In the genomic region with DNA sequence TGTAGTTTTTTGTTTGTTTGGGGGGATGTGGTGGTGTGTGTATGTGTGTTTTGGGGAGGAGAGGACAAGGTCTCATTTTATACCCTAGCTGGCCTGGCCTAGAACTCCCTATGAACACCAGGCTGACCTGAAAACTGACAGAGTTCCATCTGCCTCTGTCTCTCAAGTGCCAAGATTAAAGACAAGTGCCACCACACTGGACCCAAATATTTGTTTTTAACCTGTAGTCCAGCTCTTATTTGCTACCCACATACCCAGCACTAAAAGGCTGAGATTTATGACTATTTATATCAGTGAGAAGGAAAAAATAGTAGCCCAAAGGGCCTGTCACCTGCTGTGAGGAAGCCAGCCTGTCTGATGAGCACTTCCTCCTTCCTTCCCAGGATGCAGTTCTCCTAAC, we compare ENCODE assay signal across 12 mouse cellular contexts. TPM values are rescaled to one million over a fixed set of nuclear protein-coding genes. Genes with fewer than 3 reads are reported as not detected.
DNase-seq lines count a peak whose midpoint lies in the region; ATAC-seq and TF ChIP-seq lines count a peak whose summit lies in the region.
"Had no signal": no experiment of that assay in that cellular context is flagged by ENCODE, and none has a peak within 500 bp of the region (broad histone marks: within the 10 kb centered on the region; RNA-seq: fewer than 3 reads in every experiment).

No protein-coding gene starts in this region.

- H3K36me3 ChIP-seq in kidney, adult 2 months (ENCODE audit: control insufficient read depth, insufficient read depth, low read length): no peaks in the 10 kb centered on the region
- H3K36me3 ChIP-seq in lung, postnatal 0 days (ENCODE audit: insufficient read depth, low read length): no peaks in the 10 kb centered on the region
- no peaks in the 10 kb centered on the region for H3K36me3 ChIP-seq in stomach, embryonic 15.5 days

- no peak for ATAC-seq in lung, postnatal 0 days
- ATAC-seq in stomach, embryonic 15.5 days (ENCODE audit: insufficient read depth, low FRiP score, low read depth): no peak

- 0 out of 2 replicates have a peak, but pooled peaks cover 7% of the 10 kb centered on the region for H3K4me1 ChIP-seq in kidney, adult 2 months (ENCODE audit: control insufficient read depth, insufficient read depth, low read length)
- H3K4me1 ChIP-seq in lung, postnatal 0 days (ENCODE audit: insufficient read depth, low read depth, low read length): peaks cover 15% of the 10 kb centered on the region
- peaks cover 11% of the 10 kb centered on the region for H3K4me1 ChIP-seq in stomach, embryonic 15.5 days

- no peak overlapping the region for H3K4me3 ChIP-seq in gastrocnemius, adult 2 months
- H3K4me3 ChIP-seq in kidney, adult 2 months (ENCODE audit: insufficient read depth, low read depth, low read length): no peak overlapping the region
- H3K4me3 ChIP-seq in lung, postnatal 0 days (ENCODE audit: low read depth, low read length): no peak overlapping the region
- no peak overlapping the region for H3K4me3 ChIP-seq in stomach, embryonic 15.5 days (replicated peaks)

- intact Hi-C loops in gastrocnemius, adult 2 months (cut with DNase I): no loop called here

- H3K27ac ChIP-seq in gastrocnemius, adult 2 months: peak overlapping the region; percentile 77
- peak overlapping the region; percentile 92; the same call in 1 of the 2 replicates for H3K27ac ChIP-seq in kidney, adult 2 months (ENCODE audit: insufficient read depth, low read depth, low read length)
- peak overlapping the region; percentile 74 for H3K27ac ChIP-seq in lung, postnatal 0 days (ENCODE audit: low read length)
- H3K27ac ChIP-seq in stomach, embryonic 15.5 days: peak overlapping the region; percentile 77; the same call in 1 of the 2 replicates

- TF ChIP-seq CTCF in gastrocnemius, adult 2 months (IDR thresholded peaks at IDR 0.05): no peak
- TF ChIP-seq CTCF in kidney, adult 2 months (conservative IDR thresholded peaks at IDR 0.05; ENCODE audit: insufficient read depth, insufficient read length, low read depth, low read length): no peak
- no peak for TF ChIP-seq CTCF in lung, postnatal 0 days (IDR thresholded peaks at IDR 0.05)

- no peaks in the 10 kb centered on the region for H3K9me3 ChIP-seq in lung, postnatal 0 days (ENCODE audit: low read length)
- no peaks in the 10 kb centered on the region for H3K9me3 ChIP-seq in stomach, embryonic 15.5 days

- no peaks in the 10 kb centered on the region for H3K27me3 ChIP-seq in kidney, adult 2 months (replicated peaks; ENCODE audit: control insufficient read depth, insufficient read depth, low read length)
- H3K27me3 ChIP-seq in lung, postnatal 0 days (replicated peaks; ENCODE audit: insufficient read depth, low read length): no peaks in the 10 kb centered on the region
- no peaks in the 10 kb centered on the region for H3K27me3 ChIP-seq in stomach, embryonic 15.5 days (replicated peaks)

- H3K4me2 ChIP-seq in lung, postnatal 0 days (replicated peaks; ENCODE audit: low read depth, low read length): no peak overlapping the region
- H3K4me2 ChIP-seq in stomach, embryonic 15.5 days: no peak overlapping the region

- no peak for DNase-seq in gastrocnemius, adult 2 months
- DNase-seq in gastrocnemius, adult 8-10 months (ENCODE audit: low spot score in 2 of 2): no peak
- DNase-seq in kidney, adult 2 months: peak; percentile 14
- DNase-seq in kidney, adult 8-10 months: no peak
- DNase-seq in lung, postnatal 0 days (ENCODE audit: low spot score): no peak
- DNase-seq in lung, postnatal 10 days: no peak
- DNase-seq: adrenal gland, postnatal 25 days; cerebellum, adult 8-10 months had no signal

- H3K9ac ChIP-seq in lung, postnatal 0 days (replicated peaks; ENCODE audit: low read depth): no peak overlapping the region
- no peak overlapping the region for H3K9ac ChIP-seq in stomach, embryonic 15.5 days

- TF ChIP-seq POLR2A in kidney, adult 2 months (IDR thresholded peaks at IDR 0.05; ENCODE audit: low read depth, low read length): no peak

- TF ChIP-seq EP300 in lung, postnatal 0 days (IDR thresholded peaks at IDR 0.05): no peak

RNA-seq across cellular contexts. Expression of gene Stxbp1, which starts 11.5 kb away (rescaled TPM):
- 1 to 10 TPM; 2.0 to 3.9 TPM for total RNA-seq in gastrocnemius, adult 2 months (2021)
- total RNA-seq in gastrocnemius, adult 8-10 months (2022): 1 to 10 TPM; 2.0 to 2.6 (median 2.1) TPM
- 10.2 and 13.2 TPM in 2 replicates for polyA plus RNA-seq in kidney, adult 2 months (2012; rRNA removed)
- polyA plus RNA-seq in lung, postnatal 0 days (2015; fragmentation: Nextera tagmentation; extraction: Ambion mirVana): 22.2 and 22.4 TPM in 2 replicates
- polyA plus RNA-seq in stomach, embryonic 15.5 days (2015; fragmentation: Nextera tagmentation; extraction: Ambion mirVana): 20.0 and 21.4 TPM in 2 replicates

RNA-seq across cellular contexts. Expression of gene Fam129b, which starts 40.3 kb away (rescaled TPM):
- 1 to 10 TPM; 4.8 to 7.2 TPM for total RNA-seq in gastrocnemius, adult 2 months (2021)
- 1 to 10 TPM; 3.8 to 6.3 (median 5.4) TPM for total RNA-seq in gastrocnemius, adult 8-10 months (2022)
- polyA plus RNA-seq in kidney, adult 2 months (2012; rRNA removed): 32.3 and 33.4 TPM in 2 replicates
- 121 and 150 TPM in 2 replicates for polyA plus RNA-seq in lung, postnatal 0 days (2015; fragmentation: Nextera tagmentation; extraction: Ambion mirVana)
- 67.1 and 73.6 TPM in 2 replicates for polyA plus RNA-seq in stomach, embryonic 15.5 days (2015; fragmentation: Nextera tagmentation; extraction: Ambion mirVana)

RNA-seq across cellular contexts. Expression of gene Cfap157, which starts 51.4 kb away (rescaled TPM):
- not detected for total RNA-seq in gastrocnemius, adult 2 months (2021)
- total RNA-seq in gastrocnemius, adult 8-10 months (2022): not detected
- 0.12 TPM in 1 of 2 replicates, not detected in the other for polyA plus RNA-seq in kidney, adult 2 months (2012; rRNA removed)
- 2.2 and 5.2 TPM in 2 replicates for polyA plus RNA-seq in lung, postnatal 0 days (2015; fragmentation: Nextera tagmentation; extraction: Ambion mirVana)
- polyA plus RNA-seq in stomach, embryonic 15.5 days (2015; fragmentation: Nextera tagmentation; extraction: Ambion mirVana): 0.62 and 1.1 TPM in 2 replicates
- total RNA-seq: adrenal gland, postnatal 25 days; gastrocnemius, postnatal 4 days; heart, postnatal 25 days had no signal
- polyA plus RNA-seq: spleen, adult 2 months had no signal
